Mouse (Mus musculus) CH12.LX (cell line): ENCODE data around the gene Zcwpw1. TPM values are rescaled to one million over a fixed set of nuclear protein-coding genes. Genes with fewer than 3 reads are reported as not detected.

Experiments
- DNase-seq: peaks from one replicate; pipeline ENCODE4 v3.0.0-alpha.2; 2013; ENCODE audit errors: extremely low read depth
- H3K27ac ChIP-seq: 2 replicates; pipeline ENCODE4 v1.5.1; 2012; ENCODE audit warnings: low read depth, mild to moderate bottlenecking, control low read depth, moderate library complexity; ENCODE audit not compliant: insufficient read depth
- H3K27me3 ChIP-seq: replicated peaks from 2 replicates; pipeline ENCODE3; 2012; ENCODE audit warnings: inconsistent platforms
- H3K36me3 ChIP-seq, 2 experiments: replicated peaks in 1 of 2; 2 replicates each; pipeline versions ENCODE3 to v1.6.1; 2012; ENCODE audit warnings: inconsistent platforms in 1 of 2, low read length in 1 of 2, mild to moderate bottlenecking in 1 of 2, mixed read lengths in 1 of 2, moderate library complexity in 1 of 2; ENCODE audit not compliant: control insufficient read depth in 1 of 2, insufficient read depth in 1 of 2
- H3K4me1 ChIP-seq, 2 experiments: 2 replicates each; pipeline ENCODE4 v1.6.1; 2012; ENCODE audit warnings: inconsistent platforms in 1 of 2, moderate library complexity in 1 of 2; ENCODE audit not compliant: insufficient read depth in 2 of 2, control insufficient read depth in 1 of 2
- H3K4me2 ChIP-seq: 2 replicates; pipeline ENCODE4 v1.6.1; 2012; ENCODE audit warnings: low read depth, mild to moderate bottlenecking, control low read depth; ENCODE audit not compliant: poor library complexity, insufficient read depth, severe bottlenecking
- H3K4me3 ChIP-seq, 3 experiments: fragments of 150-350 bp in 1 of 3; sonication (generic) in 1 of 3; replicated peaks in 1 of 3; 2 replicates each; pipeline versions ENCODE3 to v1.5.1; 2011 to 2012; ENCODE audit warnings: low read depth in 2 of 3, low read length in 2 of 3, mild to moderate bottlenecking in 2 of 3, moderate library complexity in 2 of 3, control low read depth in 1 of 3, improper control_type of control experiment in 1 of 3, inconsistent platforms in 1 of 3, mixed read lengths in 1 of 3; ENCODE audit not compliant: poor library complexity in 1 of 3
- H3K79me2 ChIP-seq: replicated peaks from 2 replicates; pipeline ENCODE4 v1.6.1; 2012; ENCODE audit warnings: mild to moderate bottlenecking, moderate library complexity; ENCODE audit not compliant: control insufficient read depth, poor library complexity, insufficient read depth, severe bottlenecking; ENCODE audit errors: extremely low read depth
- H3K9ac ChIP-seq: 2 replicates; pipeline ENCODE4 v1.6.1; 2012; ENCODE audit warnings: low read depth, mild to moderate bottlenecking, control low read depth, moderate library complexity; ENCODE audit not compliant: insufficient read depth
- H3K9me3 ChIP-seq: replicated peaks from 2 replicates; pipeline ENCODE3; 2012; ENCODE audit warnings: low read length, inconsistent platforms, mixed read lengths
- BHLHE40 ChIP-seq: IDR thresholded peaks from 2 replicates; pipeline ENCODE4 v1.6.1; 2011; ENCODE audit warnings: mild to moderate bottlenecking, low read depth, low read length, improper control_type of control experiment
- CHD1 ChIP-seq: IDR thresholded peaks from 2 replicates; pipeline ENCODE4 v1.6.1; 2012; ENCODE audit warnings: low read depth, low read length, improper control_type of control experiment, inconsistent platforms
- CHD2 ChIP-seq: IDR thresholded peaks from 2 replicates; pipeline ENCODE4 v1.6.1; 2011; ENCODE audit warnings: low read length, improper control_type of control experiment
- CTCF ChIP-seq, 2 experiments: IDR thresholded peaks in 1 of 2; conservative IDR thresholded peaks in 1 of 2; 2 replicates each; pipeline ENCODE4 v1.5.1; 2011 to 2012; ENCODE audit warnings: low read depth in 2 of 2, low read length in 2 of 2, improper control_type of control experiment in 1 of 2, inconsistent platforms in 1 of 2, mild to moderate bottlenecking in 1 of 2, moderate library complexity in 1 of 2
- E2F4 ChIP-seq: IDR thresholded peaks from 2 replicates; pipeline ENCODE4 v1.6.1; 2011; ENCODE audit warnings: low read depth, low read length, improper control_type of control experiment; ENCODE audit not compliant: insufficient replicate concordance
- ELF1 ChIP-seq: IDR thresholded peaks from 2 replicates; pipeline ENCODE4 v1.6.1; 2014; ENCODE audit warnings: low read depth, mild to moderate bottlenecking, inconsistent platforms, low read length, improper control_type of control experiment
- EP300 ChIP-seq: IDR thresholded peaks from 2 replicates; pipeline ENCODE4 v1.6.1; 2011; ENCODE audit warnings: low read length, improper control_type of control experiment
- ETS1 ChIP-seq: conservative IDR thresholded peaks from 2 replicates; pipeline ENCODE4 v1.6.1; 2012; ENCODE audit warnings: low read depth, mild to moderate bottlenecking, inconsistent platforms, low read length, improper control_type of control experiment, moderate library complexity
- GABPA ChIP-seq: IDR thresholded peaks from 2 replicates; pipeline ENCODE4 v1.6.1; 2012; ENCODE audit warnings: low read depth, low read length, improper control_type of control experiment, inconsistent platforms; ENCODE audit not compliant: insufficient replicate concordance
- HCFC1 ChIP-seq: IDR thresholded peaks from 2 replicates; pipeline ENCODE4 v1.6.1; 2012; ENCODE audit warnings: low read depth, mild to moderate bottlenecking, inconsistent platforms, low read length, improper control_type of control experiment
- IRF4 ChIP-seq: IDR thresholded peaks from 2 replicates; pipeline ENCODE4 v1.6.1; 2014; ENCODE audit warnings: low read depth, mild to moderate bottlenecking, inconsistent platforms, low read length, improper control_type of control experiment
- JUN ChIP-seq: IDR thresholded peaks from 2 replicates; pipeline ENCODE4 v1.6.1; 2011; ENCODE audit warnings: low read depth, mild to moderate bottlenecking, low read length, improper control_type of control experiment, moderate library complexity; ENCODE audit not compliant: insufficient read depth
- JUND ChIP-seq: conservative IDR thresholded peaks from 2 replicates; pipeline ENCODE4 v1.6.1; 2011; ENCODE audit warnings: low read depth, low read length, improper control_type of control experiment
- KAT2A ChIP-seq: IDR thresholded peaks from 2 replicates; pipeline ENCODE4 v1.6.1; 2012; ENCODE audit warnings: low read length, improper control_type of control experiment, inconsistent platforms; ENCODE audit not compliant: insufficient replicate concordance
- MAFK ChIP-seq: IDR thresholded peaks from 2 replicates; pipeline ENCODE4 v1.6.1; 2011; ENCODE audit warnings: low read length, improper control_type of control experiment; ENCODE audit not compliant: insufficient replicate concordance
- MAX ChIP-seq: IDR thresholded peaks from 2 replicates; pipeline ENCODE4 v1.6.1; 2011; ENCODE audit warnings: low read length, improper control_type of control experiment
- MAZ ChIP-seq: IDR thresholded peaks from 2 replicates; pipeline ENCODE4 v1.6.1; 2012; ENCODE audit warnings: low read depth, mild to moderate bottlenecking, inconsistent platforms, low read length, improper control_type of control experiment, moderate library complexity
- MEF2A ChIP-seq: IDR thresholded peaks from 2 replicates; pipeline ENCODE4 v1.6.1; 2014; ENCODE audit warnings: low read depth, mild to moderate bottlenecking, inconsistent platforms, low read length, improper control_type of control experiment, borderline replicate concordance
- MXI1 ChIP-seq: IDR thresholded peaks from 2 replicates; pipeline ENCODE4 v1.6.1; 2011; ENCODE audit warnings: mild to moderate bottlenecking, low read depth, low read length, improper control_type of control experiment
- MYC ChIP-seq: IDR thresholded peaks from 2 replicates; pipeline ENCODE4 v1.6.1; 2011; ENCODE audit warnings: low read depth, mild to moderate bottlenecking, improper control_type of control experiment, low read length
- NELFE ChIP-seq: IDR thresholded peaks from 2 replicates; pipeline ENCODE4 v1.6.1; 2011; ENCODE audit warnings: low read depth, low read length, improper control_type of control experiment
- NRF1 ChIP-seq: IDR thresholded peaks from 2 replicates; pipeline ENCODE4 v1.6.1; 2014; ENCODE audit warnings: low read depth, mild to moderate bottlenecking, inconsistent platforms, low read length, improper control_type of control experiment, moderate library complexity
- PAX5 ChIP-seq: IDR thresholded peaks from 2 replicates; pipeline ENCODE4 v1.6.1; 2012; ENCODE audit warnings: low read length, inconsistent platforms, mixed read lengths
- POLR2A ChIP-seq: IDR thresholded peaks from 2 replicates; pipeline ENCODE4 v1.6.1; 2011; ENCODE audit warnings: low read depth, mild to moderate bottlenecking, improper control_type of control experiment, low read length
- POLR2AphosphoS2 ChIP-seq: IDR thresholded peaks from 2 replicates; pipeline ENCODE4 v1.6.1; 2011; ENCODE audit warnings: low read depth, low read length, improper control_type of control experiment
- RAD21 ChIP-seq: IDR thresholded peaks from 2 replicates; pipeline ENCODE4 v1.6.1; 2011; ENCODE audit warnings: low read depth, mild to moderate bottlenecking, low read length, improper control_type of control experiment, moderate library complexity
- RCOR1 ChIP-seq: conservative IDR thresholded peaks from 2 replicates; pipeline ENCODE4 v1.6.1; 2012; ENCODE audit warnings: low read depth, mild to moderate bottlenecking, inconsistent platforms, low read length, improper control_type of control experiment
- SIN3A ChIP-seq: IDR thresholded peaks from 2 replicates; pipeline ENCODE4 v1.6.1; 2012; ENCODE audit warnings: low read length, improper control_type of control experiment, inconsistent platforms
- SMC3 ChIP-seq: IDR thresholded peaks from 2 replicates; pipeline ENCODE4 v1.6.1; 2011; ENCODE audit warnings: low read depth, low read length, improper control_type of control experiment
- TBP ChIP-seq: conservative IDR thresholded peaks from 2 replicates; pipeline ENCODE4 v1.6.1; 2011; ENCODE audit warnings: low read depth, low read length, improper control_type of control experiment
- TCF12 ChIP-seq: IDR thresholded peaks from 2 replicates; pipeline ENCODE4 v1.6.1; 2014; ENCODE audit warnings: low read depth, mild to moderate bottlenecking, inconsistent platforms, low read length, improper control_type of control experiment
- UBTF ChIP-seq: IDR thresholded peaks from 2 replicates; pipeline ENCODE4 v1.6.1; 2012; ENCODE audit warnings: low read depth, mild to moderate bottlenecking, inconsistent platforms, low read length, improper control_type of control experiment, moderate library complexity
- USF1 ChIP-seq: IDR thresholded peaks from 2 replicates; pipeline ENCODE4 v1.6.1; 2014; ENCODE audit warnings: low read depth, mild to moderate bottlenecking, inconsistent platforms, low read length, improper control_type of control experiment
- USF2 ChIP-seq: conservative IDR thresholded peaks from 2 replicates; pipeline ENCODE4 v1.6.1; 2011; ENCODE audit warnings: low read depth, low read length, improper control_type of control experiment
- ZC3H11A ChIP-seq: IDR thresholded peaks from 2 replicates; pipeline ENCODE4 v1.6.1; 2012; ENCODE audit warnings: low read depth, mild to moderate bottlenecking, inconsistent platforms, low read length, improper control_type of control experiment
- ZKSCAN1 ChIP-seq: IDR thresholded peaks from 2 replicates; pipeline ENCODE4 v1.6.1; 2012; ENCODE audit warnings: low read depth, inconsistent platforms, low read length, improper control_type of control experiment, borderline replicate concordance
- ZMIZ1 ChIP-seq: IDR thresholded peaks from 2 replicates; pipeline ENCODE4 v1.6.1; 2012; ENCODE audit warnings: low read depth, mild to moderate bottlenecking, inconsistent platforms, low read length, improper control_type of control experiment
- ZNF384 ChIP-seq: IDR thresholded peaks from 2 replicates; pipeline ENCODE4 v1.6.1; 2012; ENCODE audit warnings: low read depth, low read length, improper control_type of control experiment, inconsistent platforms
- dilution Hi-C: fragments of 300-500 bp; cut with MboI; formaldehyde crosslinking; loops from 2 replicates; pipeline ENCODE4 v1.14.3; 2020; ENCODE audit warnings: low sequenced_read_pairs; ENCODE audit not compliant: extremely low pct_unique_long_range_greater_than_20kb, extremely low pct_ligation_motif_present
- in situ Hi-C: fragments of 300-500 bp; cut with MboI; formaldehyde crosslinking; loops from 3 replicates; pipeline ENCODE4 v1.14.3; 2019; ENCODE audit warnings: low sequenced_read_pairs, low pct_ligation_motif_present, low pct_unique_long_range_greater_than_20kb, mixed read lengths
- polyA plus RNA-seq: library from polyadenylated mRNA; unstranded; fragments of >175 nt; gene quantifications from 2 replicates; pipeline ENCODE4 v1.2.1, GENCODE M21; 2012; ENCODE audit warnings: low read depth; ENCODE audit not compliant: insufficient read length
- total RNA-seq, 2 experiments: library from RNA; depleted of rRNA; stranded (reverse); fragments of 300-350 nt in 1 of 2; fragments of >200 nt in 1 of 2; gene quantifications; 2 replicates each; pipeline ENCODE4 v1.2.3; 2012 to 2014

Gene Zcwpw1
- total and polyA plus RNA-seq, 3 experiments, result 1.3 to 3.0 (median 2.8) TPM

DNA sequence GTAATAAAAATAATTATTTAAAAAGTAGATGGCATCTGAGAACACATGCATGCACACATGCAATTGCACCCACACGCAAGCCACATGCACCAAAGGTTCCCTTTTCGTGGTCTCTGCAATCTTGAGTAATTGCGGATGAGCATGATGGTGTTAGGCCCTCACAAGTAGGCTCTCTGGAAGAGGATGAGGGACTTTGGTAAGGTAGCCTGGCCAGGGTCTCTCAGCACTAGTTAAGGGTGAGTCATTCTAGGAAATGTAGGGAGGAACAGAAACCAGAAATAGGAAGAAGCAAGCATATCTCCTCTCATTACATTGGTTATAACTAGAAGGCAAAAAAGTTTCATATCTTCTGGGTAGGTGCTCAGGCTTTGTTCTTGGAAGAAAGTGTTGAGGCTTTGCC lies 37.4 kb downstream of the Zcwpw1 start:
- no peaks in the 10 kb centered on the region for H3K79me2 ChIP-seq
- H3K4me2 ChIP-seq, result peak overlapping the region; percentile 57
- dilution Hi-C loops (no loop called here), in situ Hi-C loops (no loop called here)
- no peak overlapping the region for H3K4me3 ChIP-seq
- H3K36me3 ChIP-seq, result no peaks in the 10 kb centered on the region
- peaks cover 28 to 75% of the 10 kb centered on the region in 2 experiments for H3K4me1 ChIP-seq
- peak overlapping the region; percentile 75 for H3K27ac ChIP-seq
- TF ChIP-seq GABPA (no peak), POLR2AphosphoS2 (no peak), MXI1 (no peak), ZC3H11A (no peak), NRF1 (no peak), CHD1 (no peak), RCOR1 (peak; percentile 99), KAT2A (no peak), MAFK (peak; percentile 35; the same call in 1 of the 2 replicates), ZMIZ1 (no peak), USF1 (no peak), MAX (no peak), ZNF384 (no peak), USF2 (no peak), TCF12 (peak; percentile 73; the same call in 1 of the 2 replicates), RAD21 (no peak; the same call in none of the 2 replicates), JUND (peak; percentile 100), HCFC1 (no peak), MYC (peak; percentile 47; the same call in 1 of the 2 replicates), POLR2A (no peak), UBTF (no peak), SIN3A (peak; percentile 50; the same call in 1 of the 2 replicates), CTCF (conservative IDR thresholded peaks at IDR 0.05 in 1 of 2, IDR thresholded peaks at IDR 0.05 in 1 of 2; ENCODE audit: low read depth in 2 of 2, low read length in 2 of 2) (no peak), TBP (peak; percentile 76), E2F4 (no peak), BHLHE40 (0 out of 2 replicates have a peak, but pooled peaks have one; percentile 60), MEF2A (peak; percentile 83), PAX5 (no peak), ZKSCAN1 (no peak), ETS1 (peak; percentile 34; the same call in 1 of the 2 replicates), NELFE (no peak), SMC3 (no peak), IRF4 (peak; percentile 100), MAZ (no peak), EP300 (peak; percentile 100), ELF1 (peak; percentile 45; the same call in 1 of the 2 replicates), JUN (peak; percentile 98), CHD2 (peak; percentile 76; the same call in 1 of the 2 replicates)
- no peaks in the 10 kb centered on the region for H3K9me3 ChIP-seq
- no peaks in the 10 kb centered on the region for H3K27me3 ChIP-seq
- no peak overlapping the region for H3K9ac ChIP-seq
- peak; percentile 85 for DNase-seq
